Mouse (Mus musculus): ENCODE results near the gene Atcay. TPM values are rescaled to one million over a fixed set of nuclear protein-coding genes. Genes with fewer than 3 reads are reported as not detected.
A peak's percentile ranks its signal among the peaks of the same experiment; 100 is the strongest.

Atcay gene
- total and polyA plus RNA-seq, 2 experiments from 2014 or later = 91.4 to 200 TPM

DNA sequence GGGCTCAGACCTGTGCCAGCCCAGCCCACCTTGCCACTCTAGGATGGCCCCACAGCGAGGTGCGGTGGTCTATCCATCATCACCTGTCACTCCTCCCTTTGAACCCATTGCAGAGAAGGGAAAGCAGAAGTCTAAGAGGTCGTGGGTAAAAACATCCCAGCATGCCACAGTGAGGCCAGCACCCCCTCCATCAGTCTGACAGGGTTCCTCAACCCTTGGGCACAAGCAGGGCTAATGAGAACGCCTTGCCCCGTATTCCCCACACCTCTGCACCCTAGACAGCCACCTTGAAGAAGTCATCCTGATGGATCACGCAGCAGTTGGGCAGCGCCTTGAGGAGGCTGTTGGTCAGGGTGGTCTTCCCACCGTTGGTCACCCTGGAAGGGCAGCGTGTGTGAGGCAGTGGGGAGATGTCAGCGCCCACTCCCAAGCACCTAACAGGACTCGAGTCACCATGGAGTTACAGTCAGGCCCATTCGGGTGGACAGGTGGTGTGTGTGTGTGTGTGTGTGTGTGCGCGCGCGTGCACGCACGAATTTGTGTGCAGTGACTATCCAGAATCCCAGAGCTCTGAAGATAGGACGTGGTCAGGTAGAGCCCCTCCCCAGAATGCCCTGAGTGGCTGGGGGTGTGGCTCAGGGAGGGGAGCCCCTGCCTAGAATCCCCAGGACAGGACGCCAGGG is 29.9 kb downstream of the Atcay start:
- 81% methylated on average over 20 of the region's 20 CpGs for WGBS
- Histone ChIP-seq H3K4me3 (ENCODE audit: low read depth, low read length) (no peak overlapping the region), H3K9me3 (ENCODE audit: low read length) (no peaks in the 10 kb centered on the region), H3K4me2 (ENCODE audit: low read depth, low read length, poor library complexity, severe bottlenecking) (no peak overlapping the region), H3K36me3 (ENCODE audit: insufficient read depth, low read length) (0 out of 2 replicates have a peak, but pooled peaks cover 11% of the 10 kb centered on the region), H3K9ac (replicated peaks; ENCODE audit: low read length, poor library complexity, severe bottlenecking) (no peak overlapping the region), H3K27me3 (ENCODE audit: insufficient read depth, low read length) (peaks cover 8% of the 10 kb centered on the region; the same call in 1 of the 2 replicates), H3K4me1 (ENCODE audit: insufficient read depth, low read length) (no peaks in the 10 kb centered on the region), H3K27ac (ENCODE audit: low read depth, low read length) (no peak overlapping the region)
- ATAC-seq (ENCODE audit: low FRiP score) (no peak), DNase-seq (ENCODE audit: low spot score) (no peak)
- no peak for TF ChIP-seq CTCF (IDR thresholded peaks at IDR 0.05)

DNA sequence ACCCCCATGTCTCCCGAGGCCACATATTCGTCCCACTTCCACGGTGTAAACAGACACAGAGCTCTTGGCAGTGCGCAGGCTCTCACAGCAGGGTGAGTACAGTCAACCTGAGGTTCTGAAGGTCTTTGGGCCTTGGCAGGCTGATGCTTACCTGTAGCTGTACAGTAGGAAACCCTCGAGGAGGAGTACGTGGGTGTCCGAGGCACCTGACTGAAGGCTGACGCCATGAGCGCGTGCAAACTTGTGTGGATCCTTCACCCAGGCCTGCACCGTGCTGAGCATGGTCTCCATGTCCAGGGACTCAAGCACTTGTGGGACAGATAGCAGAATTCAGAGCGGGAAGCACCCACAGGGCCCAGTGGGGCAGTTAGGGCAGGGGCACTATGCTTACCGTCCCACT is 30.5 kb downstream of the Atcay start:
- H3K36me3 ChIP-seq (ENCODE audit: insufficient read depth, low read length) = 0 out of 2 replicates have a peak, but pooled peaks cover 10% of the 10 kb centered on the region
- WGBS = 87% methylated on average over 13 of the region's 13 CpGs
- no peaks in the 10 kb centered on the region for H3K9me3 ChIP-seq (ENCODE audit: low read length)
- ATAC-seq (ENCODE audit: low FRiP score) (no peak), DNase-seq (ENCODE audit: low spot score) (no peak)
- no peak overlapping the region for H3K4me3 ChIP-seq (ENCODE audit: low read depth, low read length)
- H3K27ac ChIP-seq (ENCODE audit: low read depth, low read length) = no peak overlapping the region
- no peak overlapping the region for H3K9ac ChIP-seq (replicated peaks; ENCODE audit: low read length, poor library complexity, severe bottlenecking)
- no peak overlapping the region for H3K4me2 ChIP-seq (ENCODE audit: low read depth, low read length, poor library complexity, severe bottlenecking)
- TF ChIP-seq CTCF (IDR thresholded peaks at IDR 0.05) = no peak
- peaks cover 14% of the 10 kb centered on the region for H3K27me3 ChIP-seq (ENCODE audit: insufficient read depth, low read length)
- H3K4me1 ChIP-seq (ENCODE audit: insufficient read depth, low read length) = no peaks in the 10 kb centered on the region

DNA sequence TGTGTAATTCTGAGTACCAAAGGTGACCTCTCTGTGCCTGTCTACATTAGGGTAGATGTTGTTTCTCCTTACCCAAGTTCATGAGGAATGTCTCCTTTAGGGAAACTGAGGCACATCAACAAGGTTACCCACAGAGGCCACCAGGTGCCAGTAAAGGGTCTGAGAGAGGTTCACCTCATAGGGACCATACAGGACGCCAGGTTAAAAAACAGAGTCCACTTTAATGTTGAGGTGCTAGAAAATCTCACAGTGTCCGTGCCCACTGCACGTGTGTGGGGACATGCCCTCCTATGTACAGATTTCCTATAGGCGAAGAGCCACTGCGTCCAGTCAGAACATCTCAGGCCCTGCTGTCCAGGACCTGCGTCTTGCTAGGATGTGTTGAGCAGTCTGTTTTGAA is 31.6 kb downstream of the Atcay start:
- Histone ChIP-seq H3K9ac (replicated peaks; ENCODE audit: low read length, poor library complexity, severe bottlenecking) (no peak overlapping the region), H3K9me3 (ENCODE audit: low read length) (no peaks in the 10 kb centered on the region), H3K4me3 (ENCODE audit: low read depth, low read length) (no peak overlapping the region), H3K36me3 (ENCODE audit: insufficient read depth, low read length) (no peaks in the 10 kb centered on the region), H3K27ac (ENCODE audit: low read depth, low read length) (no peak overlapping the region), H3K4me1 (ENCODE audit: insufficient read depth, low read length) (no peaks in the 10 kb centered on the region), H3K27me3 (ENCODE audit: insufficient read depth, low read length) (peaks cover 17% of the 10 kb centered on the region), H3K4me2 (ENCODE audit: low read depth, low read length, poor library complexity, severe bottlenecking) (no peak overlapping the region)
- WGBS = 80% methylated on average over 6 of the region's 6 CpGs
- TF ChIP-seq CTCF (IDR thresholded peaks at IDR 0.05) = no peak
- no peak for ATAC-seq (ENCODE audit: low FRiP score)
- no peak for DNase-seq (ENCODE audit: low spot score)

- no peaks in the 10 kb centered on the region for H3K36me3 ChIP-seq (ENCODE audit: insufficient read depth, low read length)
- H3K4me2 ChIP-seq (ENCODE audit: low read depth, low read length, poor library complexity, severe bottlenecking) = no peak overlapping the region
- WGBS = under 1% methylated on average over 9 of the region's 9 CpGs
- ATAC-seq (ENCODE audit: low FRiP score) (no peak), DNase-seq (ENCODE audit: low spot score) (peak; percentile 75)
- H3K27ac ChIP-seq (ENCODE audit: low read depth, low read length) = no peak overlapping the region
- peaks cover 17% of the 10 kb centered on the region for H3K27me3 ChIP-seq (ENCODE audit: insufficient read depth, low read length)
- no peaks in the 10 kb centered on the region for H3K9me3 ChIP-seq (ENCODE audit: low read length)
- no peak overlapping the region for H3K9ac ChIP-seq (replicated peaks; ENCODE audit: low read length, poor library complexity, severe bottlenecking)
- no peaks in the 10 kb centered on the region for H3K4me1 ChIP-seq (ENCODE audit: insufficient read depth, low read length)
- H3K4me3 ChIP-seq (ENCODE audit: low read depth, low read length) = no peak overlapping the region
- TF ChIP-seq CTCF (IDR thresholded peaks at IDR 0.05) = peak; percentile 89
Observed at GRCm38 (mm10) chr10:81198230-81198629, 32.4 kb downstream of the Atcay start.

DNA sequence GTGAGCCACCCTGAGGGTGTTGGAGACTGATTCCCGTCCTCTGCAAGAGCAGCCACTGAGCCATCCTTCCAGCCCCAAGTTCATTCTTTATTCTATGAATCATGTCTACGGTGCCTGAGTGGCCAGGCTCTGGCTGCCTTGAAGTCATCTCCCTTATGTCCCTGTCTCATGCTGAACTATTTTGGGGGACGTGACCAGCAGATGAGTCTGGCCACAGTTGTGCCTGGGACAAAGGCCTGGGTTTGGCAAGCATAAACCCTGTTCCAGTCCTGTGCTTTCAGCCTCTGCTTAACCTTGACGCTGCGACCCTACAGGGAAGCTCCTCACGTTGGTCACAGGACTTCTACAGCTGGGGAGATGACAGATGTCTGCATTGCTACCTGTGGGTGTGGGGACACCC is 33.3 kb downstream of the Atcay start:
- no peak overlapping the region for H3K27ac ChIP-seq (ENCODE audit: low read depth, low read length)
- TF ChIP-seq CTCF (IDR thresholded peaks at IDR 0.05) = no peak
- 58% methylated on average over 6 of the region's 6 CpGs for WGBS
- H3K27me3 ChIP-seq (ENCODE audit: insufficient read depth, low read length) = peaks cover 17% of the 10 kb centered on the region
- no peak overlapping the region for H3K9ac ChIP-seq (replicated peaks; ENCODE audit: low read length, poor library complexity, severe bottlenecking)
- H3K9me3 ChIP-seq (ENCODE audit: low read length) = no peaks in the 10 kb centered on the region
- no peak overlapping the region for H3K4me2 ChIP-seq (ENCODE audit: low read depth, low read length, poor library complexity, severe bottlenecking)
- H3K4me1 ChIP-seq (ENCODE audit: insufficient read depth, low read length) = no peaks in the 10 kb centered on the region
- ATAC-seq (ENCODE audit: low FRiP score) (no peak), DNase-seq (ENCODE audit: low spot score) (no peak)
- H3K4me3 ChIP-seq (ENCODE audit: low read depth, low read length) = no peak overlapping the region
- no peaks in the 10 kb centered on the region for H3K36me3 ChIP-seq (ENCODE audit: insufficient read depth, low read length)

DNA sequence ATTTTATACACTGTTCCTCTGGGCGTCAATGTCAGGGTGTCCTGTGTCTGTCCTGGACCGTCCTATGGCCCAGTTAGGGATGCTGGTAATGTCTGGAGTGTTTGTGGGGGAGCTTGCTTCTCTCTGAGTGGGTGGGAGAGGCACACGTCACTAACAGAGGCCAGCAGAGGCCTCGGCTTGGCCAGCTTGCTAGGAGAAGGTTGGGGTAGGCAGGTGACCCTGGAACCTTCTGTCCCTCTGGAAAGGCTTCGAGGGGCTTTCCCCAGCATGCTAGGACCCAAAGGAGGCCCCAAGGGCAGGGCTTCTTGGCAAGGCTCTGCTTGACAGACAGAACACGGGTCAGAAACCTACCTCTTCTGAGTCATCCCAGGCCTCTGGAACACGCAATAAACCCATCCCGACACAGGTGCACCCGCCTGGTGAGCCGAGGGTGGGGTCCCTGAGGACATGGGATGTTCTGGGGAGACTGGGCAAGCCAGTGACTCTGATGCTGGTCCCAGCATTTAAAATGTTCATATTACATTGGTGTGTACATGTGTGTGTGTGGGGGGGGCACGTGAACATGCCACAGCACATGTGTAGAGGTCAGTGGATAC is 34.1 kb downstream of the Atcay start:
- ATAC-seq (ENCODE audit: low FRiP score) (no peak), DNase-seq (ENCODE audit: low spot score) (no peak)
- Histone ChIP-seq H3K4me3 (ENCODE audit: low read depth, low read length) (no peak overlapping the region), H3K4me2 (ENCODE audit: low read depth, low read length, poor library complexity, severe bottlenecking) (no peak overlapping the region), H3K4me1 (ENCODE audit: insufficient read depth, low read length) (peaks cover 4% of the 10 kb centered on the region), H3K9ac (replicated peaks; ENCODE audit: low read length, poor library complexity, severe bottlenecking) (no peak overlapping the region), H3K27ac (ENCODE audit: low read depth, low read length) (no peak overlapping the region), H3K9me3 (ENCODE audit: low read length) (no peaks in the 10 kb centered on the region), H3K36me3 (ENCODE audit: insufficient read depth, low read length) (no peaks in the 10 kb centered on the region), H3K27me3 (ENCODE audit: insufficient read depth, low read length) (peaks cover 17% of the 10 kb centered on the region)
- WGBS = 63% methylated on average over 11 of the region's 11 CpGs
- TF ChIP-seq CTCF (IDR thresholded peaks at IDR 0.05) = no peak
